Mouse (Mus musculus): Measurements from ENCODE around the gene Crebrf.

- TF ChIP-seq CTCF (IDR thresholded peaks at IDR 0.05; ENCODE audit: low read depth) (no peak), EP300 (IDR thresholded peaks at IDR 0.05; ENCODE audit: low read depth) (no peak)
Observed at GRCm38 (mm10) chr17:26688795-26689735, 26.4 kb upstream of the Crebrf start.

Measured in heart, postnatal 0 days (tissue).